Mouse (Mus musculus) left cerebral cortex, postnatal 4 days (tissue): ENCODE results near the gene Gjb2. TPM values are rescaled to one million over a fixed set of nuclear protein-coding genes. Genes with fewer than 3 reads are reported as not detected.
"Not testable (repeated sequence)": the region's sequence is repeated elsewhere in the genome, so short reads cannot be mapped to it uniquely, and the experiment has no call there.

Source experiments
- DNase-seq: peaks from one replicate; pipeline ENCODE4 v3.0.0-alpha.2; 2022
- intact Hi-C: fragments of 180-260 bp; cut with DNase I; formaldehyde crosslinking; loops from one replicate; pipeline ENCODE4 v1.15.1; 2025
- total RNA-seq, 2 experiments: library from RNA; stranded (reverse); gene quantifications; 2 replicates each; pipeline ENCODE4 v1.2.3; 2021

Gene Gjb2
- total RNA-seq, 2 experiments from 2014 or later, result 8.2 to 10.7 TPM

DNA sequence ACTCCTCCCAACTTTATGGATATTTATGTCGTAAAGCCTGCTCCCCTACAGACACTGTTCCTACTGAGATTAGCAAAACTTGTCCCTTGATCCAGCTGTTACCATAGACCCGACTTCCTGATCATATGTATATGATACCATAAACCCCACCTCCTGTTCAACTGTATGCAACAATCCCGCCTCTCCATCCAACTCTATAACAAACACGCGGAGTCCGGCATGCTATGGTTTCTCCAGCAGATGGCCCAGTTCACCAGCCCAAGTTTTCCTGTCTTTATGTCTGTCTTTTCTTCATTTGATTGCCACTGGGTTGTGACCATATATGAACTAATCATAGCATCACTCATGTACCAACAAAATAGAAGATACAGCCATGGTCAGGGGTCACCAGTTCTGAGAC lies 29.0 kb downstream of the Gjb2 start:
- no peak for DNase-seq
- intact Hi-C loops, result no loop called here

- intact Hi-C loops, result not testable (repeated sequence)
- peak; percentile 22 for DNase-seq
These were observed 34.6 kb downstream of the Gjb2 start for GRCm38 (mm10) chr14:57069906-57070305.

- no peak for DNase-seq
- intact Hi-C loops, result no loop called here
These were observed 38.4 kb downstream of the Gjb2 start for GRCm38 (mm10) chr14:57066053-57066452.

DNA sequence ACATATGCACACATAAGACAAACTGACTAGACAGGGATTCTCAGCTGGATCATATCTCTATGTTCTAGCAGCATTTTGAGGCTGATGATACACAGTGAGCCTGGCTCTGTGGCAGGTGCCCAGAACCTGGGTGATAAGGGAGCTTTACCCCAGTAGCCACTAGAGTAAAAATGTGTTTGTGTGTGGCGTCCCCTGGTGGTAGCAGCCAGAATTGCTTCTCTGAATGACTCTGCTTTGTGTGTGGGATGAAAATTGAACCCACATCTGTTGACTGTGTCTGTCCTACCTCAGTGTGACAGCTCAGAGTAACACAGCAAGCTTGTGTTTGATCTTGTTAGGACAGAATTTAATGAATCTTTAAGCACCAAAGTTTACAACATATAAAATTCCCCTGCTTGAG lies 44.5 kb downstream of the Gjb2 start:
- intact Hi-C loops, result not testable (repeated sequence)
- peak; percentile 58 for DNase-seq

- peak; percentile 34 for DNase-seq
- intact Hi-C loops, result loop anchor here (10.0 kb wide), 1 partner anchor 93 kb away; no protein-coding TSS in a partner anchor
These were observed 46.8 kb downstream of the Gjb2 start, which contains the start of gene Gja3 for GRCm38 (mm10) chr14:57057563-57058321. TSS of gene Gja3 (minus strand) at chr14:57058100.

GRCm38 (mm10) chr14:57057204-57057562 lies 47.3 kb downstream of the Gjb2 start:
- no peak for DNase-seq
- intact Hi-C loops, result loop anchor here (10.0 kb wide), 1 partner anchor 92 kb away; no protein-coding TSS in a partner anchor

- no peak for DNase-seq
- intact Hi-C loops, result loop anchor here (10.0 kb wide), 1 partner anchor 88 kb away; no protein-coding TSS in a partner anchor
These were observed 51.8 kb downstream of the Gjb2 start for GRCm38 (mm10) chr14:57052713-57053112.

Other genes starting within 250 kb of the Gjb2 start
- 100 to 1,000 TPM; 103 to 116 TPM for gene Zmym2, start 218.0 kb downstream of the Gjb2 start, total RNA-seq
- 1 to 10 TPM; 1.3 to 1.7 TPM for gene Gja3, start 46.6 kb downstream of the Gjb2 start, total RNA-seq
- not detected for gene Gm4491, start 11.2 kb upstream of the Gjb2 start, total RNA-seq
- 10 to 100 TPM; 11.3 to 12.0 TPM for gene Gjb6, start 28.9 kb upstream of the Gjb2 start, total RNA-seq